In the genomic region with DNA sequence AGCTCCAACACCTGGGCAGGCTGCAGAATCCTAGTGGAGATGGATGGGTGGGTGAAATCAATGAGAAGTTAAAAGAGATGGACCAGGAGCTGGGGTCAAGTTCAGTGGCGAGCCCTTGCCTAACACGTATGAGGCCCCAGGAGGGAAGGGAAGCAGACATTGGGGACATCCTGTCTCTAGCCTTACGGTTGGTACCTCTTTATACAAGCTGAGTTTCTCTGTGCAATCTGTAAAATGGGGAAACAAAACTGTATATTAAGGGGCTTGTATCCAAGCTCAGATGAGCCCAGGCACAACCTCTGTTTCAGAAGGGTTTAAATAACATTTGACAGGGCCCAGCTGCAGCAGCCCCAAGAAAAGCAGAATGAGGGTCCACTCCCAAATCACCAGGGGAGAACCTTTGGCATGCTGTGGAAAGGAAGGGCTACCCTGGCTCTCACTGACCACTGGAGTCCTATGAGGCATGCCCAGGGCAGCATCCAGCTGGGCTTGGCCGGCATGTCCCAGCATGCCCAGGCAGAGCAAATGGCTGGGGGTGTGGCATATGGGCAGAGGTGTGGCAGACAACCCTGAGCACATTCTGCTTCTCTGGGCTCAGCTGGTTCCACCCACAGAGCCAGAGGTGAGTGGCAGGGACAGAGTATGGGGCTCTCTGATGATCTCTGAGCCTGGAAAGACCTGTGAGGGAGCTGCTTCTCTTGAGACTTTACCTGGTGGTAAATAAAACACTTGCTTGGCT, we compare ENCODE assay signal across 10 mouse cellular contexts.
DNase-seq lines count a peak whose midpoint lies in the region; ATAC-seq and TF ChIP-seq lines count a peak whose summit lies in the region.
"Had no signal": no experiment of that assay in that cellular context is flagged by ENCODE, and none has a peak within 500 bp of the region (broad histone marks: within the 10 kb centered on the region; RNA-seq: fewer than 3 reads in every experiment).

No protein-coding gene starts in this region.

- H3K4me1 ChIP-seq in hindbrain, embryonic 10.5 days (replicated peaks), result peaks cover 57% of the 10 kb centered on the region
- H3K4me1 ChIP-seq in hindbrain, postnatal 0 days (ENCODE audit: insufficient read depth, low read length), result peaks cover 36% of the 10 kb centered on the region
- peaks cover 58% of the 10 kb centered on the region for H3K4me1 ChIP-seq in brown adipose tissue, adult 24 weeks (ENCODE audit: control insufficient read depth, insufficient read depth, insufficient read length, low read length)
- H3K4me1 ChIP-seq in liver, adult 2 months (ENCODE audit: control insufficient read depth, insufficient read depth, low read length), result peaks cover 5% of the 10 kb centered on the region
- peaks cover 25% of the 10 kb centered on the region for H3K4me1 ChIP-seq in small intestine, adult 2 months (ENCODE audit: control insufficient read depth, insufficient read depth, insufficient read length, low read length)
- H3K4me1 ChIP-seq: embryonic facial prominence, embryonic 12.5 days had no signal

- 0 out of 2 replicates have a peak overlapping the region, but pooled peaks have one; percentile 84 for H3K27ac ChIP-seq in hindbrain, embryonic 10.5 days
- H3K27ac ChIP-seq in hindbrain, postnatal 0 days, result no peak overlapping the region
- 0 out of 2 replicates have a peak overlapping the region, but pooled peaks have one; percentile 5 for H3K27ac ChIP-seq in brown adipose tissue, adult 24 weeks (replicated peaks; ENCODE audit: low read depth, low read length)
- H3K27ac ChIP-seq in liver, adult 2 months (replicated peaks; ENCODE audit: insufficient read depth, low read depth, low read length), result no peak overlapping the region
- peak overlapping the region; percentile 17; the same call in 1 of the 2 replicates for H3K27ac ChIP-seq in small intestine, adult 2 months (ENCODE audit: insufficient read depth, low read depth, low read length)
- H3K27ac ChIP-seq: embryonic facial prominence, embryonic 12.5 days had no signal

- no peak overlapping the region for H3K4me3 ChIP-seq in hindbrain, embryonic 10.5 days
- H3K4me3 ChIP-seq in hindbrain, postnatal 0 days (ENCODE audit: low read length), result no peak overlapping the region
- H3K4me3 ChIP-seq in brown adipose tissue, adult 24 weeks (ENCODE audit: insufficient read depth, low read depth, low read length), result no peak overlapping the region
- no peak overlapping the region for H3K4me3 ChIP-seq in liver, adult 2 months (ENCODE audit: insufficient read depth, low read depth, low read length)
- no peak overlapping the region for H3K4me3 ChIP-seq in small intestine, adult 2 months (ENCODE audit: low read depth, low read length)
- H3K4me3 ChIP-seq: embryonic facial prominence, embryonic 12.5 days had no signal

- H3K27me3 ChIP-seq in hindbrain, embryonic 10.5 days (ENCODE audit: insufficient read depth, poor library complexity, severe bottlenecking), result no peaks in the 10 kb centered on the region
- H3K27me3 ChIP-seq in hindbrain, postnatal 0 days (ENCODE audit: insufficient read depth, low read length), result no peaks in the 10 kb centered on the region
- no peaks in the 10 kb centered on the region for H3K27me3 ChIP-seq in liver, adult 2 months (ENCODE audit: control insufficient read depth, insufficient read depth, low read length)
- H3K27me3 ChIP-seq in small intestine, adult 2 months (ENCODE audit: control insufficient read depth, insufficient read depth, low read length), result no peaks in the 10 kb centered on the region
- H3K27me3 ChIP-seq: embryonic facial prominence, embryonic 12.5 days had no signal

- peaks cover 9% of the 10 kb centered on the region for H3K36me3 ChIP-seq in hindbrain, embryonic 10.5 days
- H3K36me3 ChIP-seq in hindbrain, postnatal 0 days (ENCODE audit: insufficient read depth, low read length), result no peaks in the 10 kb centered on the region
- no peaks in the 10 kb centered on the region for H3K36me3 ChIP-seq in liver, adult 2 months (ENCODE audit: control insufficient read depth, insufficient read depth, low read length)
- 0 out of 2 replicates have a peak, but pooled peaks cover 5% of the 10 kb centered on the region for H3K36me3 ChIP-seq in small intestine, adult 2 months (ENCODE audit: control insufficient read depth, insufficient read depth, low read length)
- H3K36me3 ChIP-seq: embryonic facial prominence, embryonic 12.5 days had no signal

- WGBS in hindbrain, embryonic 10.5 days, result 87% methylated on average over 4 of the region's 4 CpGs
- 72% methylated on average over 4 of the region's 4 CpGs for WGBS in hindbrain, postnatal 0 days
- WGBS in liver, adult 2 months, result 74% methylated on average over 4 of the region's 4 CpGs
- WGBS in small intestine, adult 2 months, result 73% methylated on average over 4 of the region's 4 CpGs

- no peak overlapping the region for H3K4me2 ChIP-seq in hindbrain, postnatal 0 days (ENCODE audit: low read depth, low read length)
- H3K4me2 ChIP-seq: embryonic facial prominence, embryonic 12.5 days had no signal

- H3K79me2 ChIP-seq in liver, adult 2 months (ENCODE audit: control insufficient read depth, insufficient read depth, low read length), result no peaks in the 10 kb centered on the region

- no peak for TF ChIP-seq CTCF in hindbrain, postnatal 0 days (IDR thresholded peaks at IDR 0.05; ENCODE audit: low read depth)
- TF ChIP-seq CTCF in liver, adult 2 months (IDR thresholded peaks at IDR 0.05; ENCODE audit: low read depth, low read length), result no peak
- TF ChIP-seq CTCF in small intestine, adult 2 months (IDR thresholded peaks at IDR 0.05; ENCODE audit: extremely low read depth, insufficient read length, insufficient replicate concordance, low read depth, low read length), result no peak

- no peak for ATAC-seq in hindbrain, postnatal 0 days

- no peaks in the 10 kb centered on the region for H3K9me3 ChIP-seq in hindbrain, embryonic 10.5 days
- H3K9me3 ChIP-seq in hindbrain, postnatal 0 days (ENCODE audit: low read length), result no peaks in the 10 kb centered on the region
- H3K9me3 ChIP-seq: embryonic facial prominence, embryonic 12.5 days had no signal

- no peak for DNase-seq in hindbrain, embryonic 10.5 days (ENCODE audit: low spot score)
- no peak for DNase-seq in hindbrain, postnatal 0 days (ENCODE audit: low spot score)
- peak; percentile 58 for DNase-seq in liver, adult 2 months (ENCODE audit: extremely low read depth, low read depth, low spot score)
- no peak for DNase-seq in right cerebral cortex, postnatal 14 days
- no peak for DNase-seq in adrenal gland, postnatal 4 days (ENCODE audit: low spot score in 2 of 2)
- DNase-seq in spleen, postnatal 14 days (ENCODE audit: low spot score in 2 of 2), result no peak
- DNase-seq: heart, postnatal 36 days had no signal

- H3K9ac ChIP-seq in hindbrain, postnatal 0 days (replicated peaks; ENCODE audit: low read length), result no peak overlapping the region
- no peak overlapping the region for H3K9ac ChIP-seq in liver, adult 2 months (ENCODE audit: low read depth, low read length)
- H3K9ac ChIP-seq: embryonic facial prominence, embryonic 12.5 days had no signal

- TF ChIP-seq POLR2A in liver, adult 2 months (IDR thresholded peaks at IDR 0.05; ENCODE audit: extremely low read depth, insufficient read depth, low read length), result no peak
- no peak for TF ChIP-seq POLR2A in small intestine, adult 2 months (IDR thresholded peaks at IDR 0.05; ENCODE audit: low read depth, low read length)

Comparison
In these comparisons a context has a peak if more than half of its experiments do, and no peak if none do; other contexts are left out.
1. H3K27ac ChIP-seq: peak in hindbrain, embryonic 10.5 days (single experiment), brown adipose tissue, adult 24 weeks (single experiment) and small intestine, adult 2 months (single experiment); none in hindbrain, postnatal 0 days (single experiment) and liver, adult 2 months (single experiment).